Mouse (Mus musculus): ENCODE data around the gene Zfp383.
"Not testable (repeated sequence)": the region's sequence is repeated elsewhere in the genome, so short reads cannot be mapped to it uniquely, and the experiment has no call there.

Gene Zfp383

DNA sequence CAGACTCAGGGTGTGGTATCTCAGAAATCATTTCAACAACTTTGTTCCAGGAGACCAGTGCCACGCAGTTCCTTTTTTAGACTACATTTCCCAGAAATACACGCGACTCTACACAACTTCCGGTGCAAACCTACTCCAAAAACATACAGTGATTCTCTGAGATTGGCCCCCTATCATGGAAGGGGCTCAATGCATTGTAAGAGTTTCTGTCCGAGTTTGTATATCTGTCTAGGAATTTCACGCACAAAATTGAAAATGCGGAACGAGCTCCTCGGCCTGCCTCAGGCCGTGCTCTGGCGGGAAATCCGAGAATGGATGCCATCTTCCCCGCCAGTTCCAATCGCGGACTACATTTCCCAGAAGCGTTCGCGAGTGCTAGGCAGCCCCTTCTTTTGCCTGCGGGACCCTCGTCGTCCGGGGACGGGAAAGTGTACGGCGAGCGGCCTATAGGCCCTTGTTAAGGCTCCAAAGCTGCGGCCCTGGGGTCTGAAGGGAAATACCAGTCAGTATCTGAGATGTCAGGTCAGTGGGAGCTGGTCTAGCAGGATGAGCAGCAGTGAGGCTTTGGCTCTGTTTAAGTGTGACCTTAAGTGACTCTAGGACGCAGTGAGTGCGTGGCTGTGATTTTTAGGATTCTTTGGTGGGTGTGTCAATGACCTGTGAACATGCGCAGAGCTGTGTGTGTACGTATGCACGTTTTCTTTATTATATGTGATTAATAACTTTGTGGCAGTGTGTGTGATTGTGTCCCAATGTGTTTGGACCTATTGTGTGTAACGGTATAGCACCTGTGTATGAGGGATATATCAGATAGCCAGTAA, at the start of gene Zfp383:
TSS of gene Zfp383 (plus strand) at position 94 of the 821 bp plus-strand sequence.
- peak; percentile 21 for DNase-seq (ENCODE audit: low read depth, low spot score)

DNA sequence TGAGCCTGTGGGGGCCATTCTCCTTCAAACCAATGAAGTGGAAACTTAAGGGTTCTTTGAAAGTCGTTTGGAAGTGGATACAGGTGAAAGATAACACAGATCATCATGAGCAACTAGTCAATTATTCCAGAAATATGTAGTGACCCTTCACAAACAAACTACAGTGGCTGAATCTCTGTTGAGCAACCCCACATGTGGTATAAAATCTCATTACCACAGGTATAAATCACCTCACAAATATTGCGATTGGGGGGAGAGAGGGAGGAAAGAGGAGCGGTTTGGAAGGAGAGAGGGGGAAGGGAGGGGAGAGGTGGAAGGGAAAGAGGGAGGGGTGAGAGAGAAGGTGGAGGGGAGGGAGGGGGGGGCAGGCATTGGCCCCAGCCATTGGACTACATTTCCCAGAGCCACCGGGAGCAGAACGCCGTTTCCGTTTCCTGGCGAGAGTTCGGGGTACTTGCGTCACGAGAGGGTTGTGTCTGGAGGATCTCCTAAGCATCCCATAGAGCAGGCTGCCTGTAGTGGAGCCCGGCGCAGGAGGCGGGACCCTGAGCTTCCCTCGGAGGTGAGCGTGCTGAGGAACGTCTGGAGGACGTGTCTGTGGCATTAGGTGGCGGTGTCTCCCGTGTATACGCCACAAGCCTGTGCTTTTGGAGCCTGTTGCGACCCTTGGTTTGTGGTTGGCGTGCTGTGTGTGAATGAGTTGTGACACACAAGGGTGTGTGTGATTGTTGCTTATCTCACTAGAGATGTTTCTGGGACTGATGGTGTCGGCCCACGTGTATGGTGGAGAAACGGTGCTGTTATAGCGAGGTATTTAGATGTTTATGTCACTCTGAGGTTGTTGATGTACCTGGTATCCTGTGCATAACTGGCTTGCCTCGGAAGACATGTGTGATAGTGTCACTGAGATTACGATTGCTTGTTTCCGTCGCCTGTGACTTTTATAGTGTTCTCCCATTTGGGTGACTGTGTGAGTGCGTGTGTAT, 48.2 kb upstream of the Zfp383 start, which contains the start of gene Zfp420:
TSS of gene Zfp420 (plus strand) at position 448 of the 986 bp plus-strand sequence.
- DNase-seq (ENCODE audit: low read depth, low spot score) = no peak

DNA sequence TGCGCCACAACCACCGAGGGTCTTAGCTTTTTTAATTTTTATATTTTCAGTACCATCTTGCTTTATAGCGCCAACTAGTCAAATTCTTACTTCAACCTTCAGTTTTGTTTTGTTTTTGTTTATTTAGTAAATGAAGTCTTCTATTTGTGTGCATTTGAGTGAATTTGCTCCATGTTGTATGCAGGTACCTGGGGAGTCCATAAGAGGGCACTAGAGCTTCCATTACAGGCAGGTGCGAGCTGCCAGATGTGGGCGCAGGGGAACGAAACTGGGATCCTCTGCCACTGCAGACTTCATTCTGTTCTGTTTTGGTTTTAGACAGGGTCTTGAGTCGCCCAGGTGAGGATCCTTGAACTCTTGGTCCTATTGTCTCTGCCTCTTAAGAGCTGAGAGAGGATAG, 46.4 kb upstream of the Zfp383 start:
- no peak for DNase-seq (ENCODE audit: low read depth, low spot score)

DNA sequence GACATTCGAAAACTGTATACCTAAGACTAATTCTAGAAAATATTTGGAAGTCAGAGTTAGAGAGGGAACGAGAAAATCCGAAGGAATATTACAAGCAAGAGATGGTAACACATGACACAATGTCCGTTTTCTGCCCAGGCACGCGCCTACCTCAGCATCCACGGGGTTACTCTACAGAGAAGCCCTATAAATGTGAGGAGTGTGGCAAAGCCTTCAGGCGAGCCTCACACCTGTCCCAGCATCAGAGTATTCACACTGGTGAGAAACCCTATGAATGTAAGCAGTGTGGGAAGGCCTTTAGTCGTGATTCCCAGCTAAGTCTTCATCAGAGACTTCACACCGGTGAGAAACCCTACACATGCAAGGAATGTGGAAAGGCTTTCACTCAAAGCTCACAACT, 33.8 kb upstream of the Zfp383 start:
- DNase-seq (ENCODE audit: low read depth, low spot score) = no peak

DNA sequence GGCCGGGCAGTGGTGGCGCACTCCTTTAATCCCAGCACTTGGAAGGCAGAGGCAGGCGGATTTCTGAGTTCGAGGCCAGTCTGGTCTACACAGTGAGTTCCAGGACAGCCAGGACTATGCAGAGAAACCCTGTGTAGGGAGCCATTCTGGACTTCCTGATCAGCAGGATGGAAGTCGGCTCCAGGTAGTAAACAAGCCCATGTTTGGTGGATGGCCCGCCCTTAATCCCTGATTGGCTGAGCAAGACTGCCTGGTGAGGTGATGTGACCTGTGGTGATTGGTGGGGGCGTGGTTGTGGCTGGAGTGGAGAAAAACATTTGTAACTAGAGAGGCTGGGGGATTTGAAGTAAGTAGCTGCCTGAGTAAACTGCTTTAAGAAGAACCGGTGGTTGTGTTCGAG, 30.5 kb upstream of the Zfp383 start:
- not testable (repeated sequence) for DNase-seq (ENCODE audit: low read depth, low spot score)

DNA sequence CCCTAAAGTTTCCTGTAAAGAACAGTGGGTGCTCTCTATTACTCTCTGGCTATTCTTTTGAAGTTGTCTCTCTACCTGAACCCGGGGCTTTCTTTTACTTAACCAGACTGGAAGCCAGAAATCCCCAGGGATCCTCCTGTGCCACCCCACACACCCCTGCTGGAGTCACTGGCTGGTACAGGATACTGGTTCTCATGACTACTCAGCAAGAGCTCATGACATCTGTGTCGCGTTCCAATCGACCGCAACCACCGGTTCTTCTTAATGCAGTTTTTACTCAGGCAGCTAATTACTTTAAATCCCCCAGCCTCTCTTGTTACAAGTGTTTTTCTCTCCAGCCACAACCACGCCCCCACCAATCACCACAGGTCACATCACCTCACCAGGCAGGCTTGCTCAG, 28.0 kb upstream of the Zfp383 start:
- DNase-seq (ENCODE audit: low read depth, low spot score) = no peak

DNA sequence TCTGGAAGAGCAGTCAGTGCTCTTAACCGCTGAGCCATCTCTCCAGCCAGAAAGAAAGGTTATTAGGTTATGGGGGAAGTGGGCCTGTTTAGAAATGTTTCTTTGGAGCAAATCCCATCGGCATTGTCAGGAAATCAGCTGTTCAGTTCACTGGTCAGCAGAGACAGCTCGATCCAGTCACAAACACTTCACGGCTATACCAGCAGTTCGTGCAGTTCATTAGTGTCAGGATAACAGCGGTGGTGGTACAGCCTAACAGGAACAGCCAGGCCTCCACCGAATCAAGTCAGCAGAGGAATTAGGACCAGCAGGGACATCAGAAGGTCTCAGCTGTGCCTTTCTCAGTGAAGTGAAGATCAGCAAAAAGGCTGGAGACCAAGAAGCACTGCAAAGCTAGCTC, 27.1 kb upstream of the Zfp383 start:
- DNase-seq (ENCODE audit: low read depth, low spot score) = no peak

DNA sequence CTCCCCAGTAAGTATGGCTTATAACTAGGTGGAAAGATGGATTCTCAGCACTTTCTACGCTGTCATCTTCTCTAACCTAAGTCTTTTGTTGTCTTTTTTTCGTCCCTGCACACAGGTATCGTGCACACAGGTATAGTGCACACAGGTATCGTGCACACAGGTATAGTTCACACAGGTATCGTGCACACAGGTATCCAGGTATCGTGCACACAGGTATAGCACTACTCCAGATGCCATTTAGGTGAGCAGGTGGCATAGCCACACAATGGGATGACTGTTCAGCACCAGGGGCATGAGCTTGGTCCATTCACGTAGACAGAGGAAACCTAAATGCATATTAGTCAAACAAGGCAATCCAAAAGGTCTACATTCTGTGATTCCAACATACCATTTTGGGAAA, 17.5 kb upstream of the Zfp383 start:
- no peak for DNase-seq (ENCODE audit: low read depth, low spot score)

DNA sequence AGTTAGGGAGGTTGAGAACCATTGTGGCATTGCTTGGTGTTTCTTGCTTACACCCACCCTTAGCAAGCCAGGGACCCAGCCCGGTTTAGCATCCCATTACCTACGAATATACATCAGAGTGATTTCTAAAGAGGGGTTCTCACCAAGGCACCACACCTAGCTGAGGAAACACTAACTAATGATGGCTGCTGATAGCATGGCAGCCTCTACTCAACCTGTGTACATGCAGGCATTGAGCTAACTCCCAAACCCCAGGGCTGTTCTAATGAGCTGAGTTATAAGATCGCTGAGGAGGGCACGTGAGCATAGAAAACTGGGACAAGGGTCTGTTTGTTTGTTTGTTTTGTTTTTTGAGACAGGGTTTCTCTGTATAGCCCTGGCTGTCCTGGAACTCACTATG, 15.3 kb upstream of the Zfp383 start:
- DNase-seq (ENCODE audit: low read depth, low spot score) = no peak

DNA sequence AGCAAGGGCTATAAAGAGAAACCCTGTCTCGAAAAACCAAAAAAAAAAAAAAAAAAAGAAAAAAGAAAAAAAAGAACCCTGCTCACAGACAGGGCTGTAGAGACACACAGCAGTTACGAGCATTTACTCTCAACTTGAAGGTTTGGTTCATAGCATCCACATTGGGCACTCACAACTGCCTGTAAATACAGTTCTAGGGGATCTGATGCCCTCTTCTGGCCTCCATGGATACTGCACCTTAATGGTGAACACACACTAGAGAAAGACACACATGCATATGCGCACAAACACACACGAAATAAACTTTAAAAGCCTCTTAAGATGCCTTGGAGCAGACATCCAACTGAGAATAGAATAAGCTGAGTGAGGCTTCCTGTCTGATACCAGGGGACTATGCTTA, 9.7 kb upstream of the Zfp383 start:
- no peak for DNase-seq (ENCODE audit: low read depth, low spot score)

DNA sequence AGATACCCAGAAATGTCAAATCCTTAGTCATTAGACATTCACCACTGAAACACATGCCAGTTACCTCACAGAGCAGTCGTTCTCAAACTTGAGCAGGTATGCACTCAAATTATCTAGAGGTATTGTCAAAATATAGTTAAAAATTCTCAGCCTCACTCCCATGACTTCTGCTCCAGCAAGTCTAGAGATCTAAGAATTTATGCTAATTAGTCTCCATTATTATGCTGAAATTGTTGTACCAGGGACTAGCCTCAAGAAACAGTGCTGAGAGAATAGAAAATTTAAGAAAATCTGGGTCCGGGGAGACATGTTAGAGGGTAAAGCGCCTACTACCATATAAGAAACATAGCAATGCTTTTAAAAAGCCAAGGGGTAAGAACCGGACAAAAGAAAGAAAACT, 3.9 kb upstream of the Zfp383 start:
- DNase-seq (ENCODE audit: low read depth, low spot score) = no peak

DNA sequence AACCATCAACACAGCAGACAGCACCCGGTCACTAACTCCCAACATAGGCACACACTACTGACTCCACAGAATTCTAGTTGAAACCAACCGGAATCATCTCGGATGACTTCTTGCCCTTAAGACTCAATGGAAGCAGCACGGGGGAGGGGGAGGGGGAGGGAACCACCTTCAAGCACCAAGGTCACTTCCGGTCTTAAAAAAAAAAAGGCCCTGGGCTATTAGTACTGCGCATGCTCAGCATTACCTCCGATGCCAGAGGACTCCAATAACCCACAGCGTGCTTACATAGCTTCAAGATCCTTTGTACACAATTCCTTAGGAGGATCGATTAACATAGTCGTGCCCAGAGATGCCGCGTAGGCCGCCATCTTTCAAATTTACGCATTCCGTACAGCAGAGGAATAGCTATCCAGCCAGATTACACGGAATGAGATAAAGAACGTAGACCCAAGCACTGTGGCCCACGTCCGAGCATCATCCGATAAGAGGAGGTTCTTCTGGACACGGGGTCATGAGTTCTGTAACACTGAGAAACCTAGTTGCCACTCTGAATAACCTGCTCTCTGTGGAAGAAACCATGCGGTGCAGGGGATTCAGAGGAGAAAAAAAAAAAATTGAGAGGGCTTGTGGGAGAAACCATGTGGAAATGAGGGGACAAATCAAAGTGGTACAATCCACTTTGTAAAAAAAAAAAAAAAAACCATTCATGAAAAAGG, 1.9 kb upstream of the Zfp383 start, which contains the start of gene Zfp27:
TSS of gene Zfp27 (minus strand) at position 607 of the 716 bp plus-strand sequence.
- peak; percentile 40 for DNase-seq (ENCODE audit: low read depth, low spot score)

DNA sequence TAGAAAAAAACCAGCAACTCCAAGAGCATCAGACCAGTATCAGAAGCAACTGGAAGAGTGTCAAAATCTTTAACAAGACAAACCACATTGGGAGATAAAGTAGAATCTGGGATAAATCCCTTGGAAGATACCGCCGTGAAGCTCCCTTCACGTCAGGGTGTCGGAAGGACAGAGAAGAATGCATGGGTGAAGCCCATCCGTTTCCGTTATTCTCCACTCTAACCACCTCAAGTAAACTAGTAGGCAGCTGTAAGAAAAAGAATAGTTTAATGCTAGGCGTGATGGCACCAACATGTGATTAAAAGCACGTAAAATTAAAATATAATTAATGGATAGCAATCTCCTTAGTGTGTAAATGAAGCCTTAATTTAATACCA, 1.4 kb upstream of the Zfp383 start:
- DNase-seq (ENCODE audit: low read depth, low spot score) = peak; percentile 1

DNA sequence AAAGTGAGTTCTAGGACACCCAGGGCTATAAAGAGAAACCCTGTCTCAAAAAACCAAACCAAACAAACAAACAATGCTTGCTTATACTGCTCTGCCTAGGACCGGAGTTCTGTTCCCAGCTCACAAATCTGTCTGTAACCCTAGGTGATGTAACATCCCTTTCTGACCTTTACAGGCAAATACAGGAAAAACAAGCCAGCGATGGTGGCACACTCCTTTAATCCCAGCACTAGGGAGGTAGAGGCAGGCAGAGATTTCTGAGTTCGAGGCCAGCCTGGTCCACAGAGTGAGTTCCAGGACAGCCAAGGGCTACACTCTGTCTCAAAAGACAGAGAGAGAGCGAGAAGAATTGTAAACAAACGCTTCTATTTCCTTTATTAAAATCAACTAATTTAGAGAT, 817 bp upstream of the Zfp383 start:
- DNase-seq (ENCODE audit: low read depth, low spot score) = no peak

DNA sequence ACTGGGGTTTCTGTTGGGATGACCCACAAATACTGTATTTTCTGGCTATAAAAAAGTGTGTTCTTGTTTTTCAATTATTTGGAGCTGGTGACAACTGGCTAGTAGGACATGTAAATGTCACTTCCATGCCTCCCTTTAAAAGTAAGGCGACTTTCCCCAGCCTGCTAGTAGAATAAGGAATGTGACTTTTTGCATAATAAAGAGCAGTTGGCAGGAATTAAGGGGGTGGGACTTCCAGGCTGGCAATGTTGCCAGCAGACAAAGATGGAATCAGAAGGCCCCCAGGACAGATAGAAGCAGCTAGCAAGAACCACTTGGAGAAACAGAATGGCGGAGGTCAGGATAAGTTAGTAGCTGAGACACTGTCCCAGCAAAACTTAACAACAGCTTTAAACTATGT, 2.2 kb downstream of the Zfp383 start:
- no peak for DNase-seq (ENCODE audit: low read depth, low spot score)

DNA sequence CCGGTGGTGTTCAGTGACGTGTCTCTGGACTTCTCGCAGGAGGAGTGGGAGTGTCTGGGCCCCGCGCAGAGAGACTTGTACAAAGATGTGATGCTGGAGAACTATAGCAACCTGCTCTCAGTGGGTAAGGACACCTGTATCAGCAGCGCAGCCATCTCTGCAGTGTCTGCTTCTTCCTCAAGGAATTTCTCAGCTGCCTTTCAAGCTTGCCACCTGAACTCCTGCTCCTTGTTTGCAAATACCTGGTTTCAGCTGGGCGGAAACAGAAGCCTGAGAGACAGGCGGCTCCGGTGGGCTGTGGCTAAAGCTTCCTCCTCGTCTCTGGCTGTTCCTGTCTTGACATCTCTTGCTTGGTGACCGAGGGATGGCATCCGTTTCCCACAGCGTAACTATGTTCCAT, 4.1 kb downstream of the Zfp383 start:
- no peak for DNase-seq (ENCODE audit: low read depth, low spot score)

DNA sequence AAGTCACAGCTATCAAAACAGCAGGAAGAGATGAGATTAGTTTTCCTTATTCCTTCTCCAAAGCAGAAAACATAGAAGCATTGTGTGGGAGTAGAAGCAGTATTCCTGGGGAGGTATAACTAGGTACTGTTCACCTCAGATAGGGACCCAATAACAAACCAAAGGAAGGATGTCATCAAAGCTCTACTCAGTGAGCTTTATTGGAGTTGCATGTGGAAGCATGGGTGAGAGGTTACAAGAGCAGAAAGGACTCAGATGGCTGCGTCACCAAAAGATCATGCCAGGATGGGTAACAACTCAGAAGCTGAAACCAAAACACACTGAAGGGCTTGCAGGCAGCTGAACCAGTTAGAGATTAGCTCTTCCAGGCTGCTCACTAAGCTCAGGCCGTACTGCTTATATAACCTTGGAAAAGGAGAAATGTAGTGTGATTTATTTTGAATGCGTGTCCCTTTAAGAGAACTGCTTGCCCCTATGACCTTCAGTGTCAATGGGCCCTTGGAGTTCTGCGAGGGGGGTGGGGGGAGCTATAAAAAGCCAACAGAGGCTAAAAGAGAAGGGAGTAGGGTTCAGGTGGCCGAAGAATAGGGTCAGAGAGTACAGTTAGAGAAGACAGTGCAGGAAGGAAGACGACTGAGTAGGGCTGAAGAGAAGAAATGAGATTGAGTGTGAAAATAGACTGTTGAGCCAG, 9.5 kb downstream of the Zfp383 start:
- no peak for DNase-seq (ENCODE audit: low read depth, low spot score)

DNA sequence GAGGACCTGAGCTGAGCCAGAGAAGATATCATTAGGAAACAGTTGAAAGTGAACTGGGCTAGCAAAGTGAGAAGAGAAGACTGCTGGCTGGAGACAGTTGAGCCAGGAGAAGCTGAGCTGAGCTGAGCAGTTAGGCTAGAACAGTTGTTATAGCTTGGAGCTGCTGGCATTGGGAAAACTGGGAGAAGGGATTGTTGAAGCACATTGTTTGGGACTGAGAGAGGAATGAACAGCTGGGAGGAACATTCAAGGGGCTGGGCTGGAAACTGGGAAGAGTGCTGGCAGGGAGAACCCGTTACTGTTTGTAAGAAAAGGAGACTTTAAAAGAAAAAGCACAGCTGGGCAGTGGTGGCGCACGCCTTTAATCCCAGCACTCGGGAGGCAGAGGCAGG, 10.0 kb downstream of the Zfp383 start:
- no peak for DNase-seq (ENCODE audit: low read depth, low spot score)

DNA sequence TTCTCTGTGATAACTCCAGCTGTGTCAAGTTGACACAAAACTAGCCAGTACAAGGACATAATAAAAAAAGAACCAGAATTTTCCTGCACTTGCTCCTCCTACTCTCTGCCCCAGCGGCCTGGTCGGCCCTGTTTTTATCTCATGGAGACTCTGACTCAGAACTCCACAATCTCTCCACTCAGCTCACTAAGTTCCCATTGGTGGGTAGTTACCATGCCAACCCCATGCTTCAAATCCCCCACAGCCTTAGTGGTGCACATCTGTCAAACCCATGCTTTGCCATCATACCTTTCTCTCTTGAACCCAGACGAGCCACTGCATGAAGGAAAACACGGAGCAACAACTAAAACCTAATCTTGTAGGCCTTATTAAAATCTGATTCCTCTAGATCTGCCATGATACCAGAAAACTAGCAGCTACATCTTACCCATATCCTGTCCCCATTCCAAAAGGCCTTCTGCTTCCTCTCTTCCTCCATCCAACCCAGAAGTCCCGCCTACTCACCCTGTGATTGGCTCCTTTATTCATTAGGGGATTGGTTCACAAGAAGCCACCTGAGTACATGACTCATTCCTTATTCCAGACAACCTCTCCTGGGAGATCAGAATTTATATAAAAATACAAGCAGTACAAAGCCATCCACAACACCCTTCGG, 13.5 kb downstream of the Zfp383 start:
- DNase-seq (ENCODE audit: low read depth, low spot score) = no peak

DNA sequence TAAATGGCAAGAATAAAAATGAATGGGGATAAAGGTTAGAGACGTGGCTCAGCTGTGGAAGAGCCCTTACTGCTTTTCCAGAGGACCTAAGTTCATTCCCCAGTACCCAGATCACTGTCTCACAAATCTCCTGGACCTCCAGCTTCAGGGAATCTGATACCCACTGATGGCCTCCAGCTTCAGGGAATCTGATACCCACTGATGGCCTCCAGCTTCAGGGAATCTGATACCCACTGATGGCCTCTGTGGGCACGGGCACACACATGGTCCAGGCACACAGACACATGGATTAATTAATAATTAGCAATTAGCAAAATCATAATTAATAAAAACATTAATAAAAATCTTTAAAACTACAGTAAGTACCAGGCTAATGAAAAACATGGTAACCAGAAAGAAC, 14.8 kb downstream of the Zfp383 start:
- no peak for DNase-seq (ENCODE audit: low read depth, low spot score)

DNA sequence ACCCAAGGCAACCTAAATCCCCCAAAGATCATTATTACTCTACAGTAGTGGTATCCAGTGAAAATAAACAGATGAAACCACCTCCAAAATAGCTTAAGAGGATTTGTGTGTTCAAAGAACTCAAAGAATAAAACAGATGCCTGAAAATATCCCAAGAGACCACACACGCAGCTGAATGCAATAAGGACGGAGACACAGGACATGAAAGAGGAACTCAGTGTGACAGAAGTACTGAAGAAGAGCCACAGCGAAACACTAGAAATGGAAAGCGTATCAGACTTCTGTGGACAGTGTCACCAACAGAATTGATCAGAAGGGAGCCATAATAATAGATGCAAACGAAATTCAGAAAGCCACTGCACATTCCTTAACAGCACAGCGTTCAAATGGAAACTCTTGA, 30.8 kb downstream of the Zfp383 start:
- no peak for DNase-seq (ENCODE audit: low read depth, low spot score)

Data from c-Kit-negative CD71-positive TER-119-positive erythroid progenitor cells, embryonic 14.5 days (primary cell).